Mouse (Mus musculus) right cerebral cortex, adult 2 months (tissue): ENCODE results near the gene Zfp384.

ENCODE experiments used
- DNase-seq, 2 experiments: peaks; one replicate each; pipeline ENCODE4 v3.0.0; 2021 to 2022; ENCODE audit warnings: low spot score in 2 of 2

The Zfp384 gene

GRCm38 (mm10) chr6:125009129-125009180 lies at the start of gene Zfp384:
TSS of gene Zfp384 (plus strand) at chr6:125009145.
- no peak for DNase-seq

GRCm38 (mm10) chr6:124959960-124960359 lies 49.0 kb upstream of the Zfp384 start:
- no peak for DNase-seq

GRCm38 (mm10) chr6:124961021-124961420 lies 47.9 kb upstream of the Zfp384 start:
- DNase-seq: no peak

- no peak for DNase-seq
Observed at GRCm38 (mm10) chr6:124964638-124965037, 44.3 kb upstream of the Zfp384 start.

- DNase-seq: peak; percentile 95 to 96
Observed at GRCm38 (mm10) chr6:124965088-124965719, 43.7 kb upstream of the Zfp384 start, which contains the start of gene Cops7a. TSS of gene Cops7a (minus strand) at chr6:124965538.

DNA sequence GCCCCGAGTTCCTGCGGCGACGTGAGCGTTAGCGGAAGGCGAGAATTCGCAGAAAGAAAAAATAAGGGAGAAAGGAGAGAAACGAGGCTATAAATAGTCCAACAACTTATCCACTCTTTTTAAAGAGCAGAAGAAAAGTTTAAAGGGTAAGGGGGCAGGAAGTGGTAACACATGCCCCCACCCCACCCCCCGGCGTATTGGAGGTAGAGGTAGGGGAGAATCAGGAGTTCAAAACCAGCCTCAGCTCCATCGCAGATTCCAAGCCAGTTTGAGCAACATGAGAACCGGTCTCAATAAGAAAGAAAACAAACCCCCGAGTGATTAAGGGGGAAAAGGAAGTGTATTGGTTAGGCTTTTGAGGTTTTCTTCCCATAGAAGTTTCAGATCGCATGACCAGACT lies 43.2 kb upstream of the Zfp384 start:
- no peak for DNase-seq

GRCm38 (mm10) chr6:124966466-124967118 lies 42.4 kb upstream of the Zfp384 start:
- no peak for DNase-seq

DNA sequence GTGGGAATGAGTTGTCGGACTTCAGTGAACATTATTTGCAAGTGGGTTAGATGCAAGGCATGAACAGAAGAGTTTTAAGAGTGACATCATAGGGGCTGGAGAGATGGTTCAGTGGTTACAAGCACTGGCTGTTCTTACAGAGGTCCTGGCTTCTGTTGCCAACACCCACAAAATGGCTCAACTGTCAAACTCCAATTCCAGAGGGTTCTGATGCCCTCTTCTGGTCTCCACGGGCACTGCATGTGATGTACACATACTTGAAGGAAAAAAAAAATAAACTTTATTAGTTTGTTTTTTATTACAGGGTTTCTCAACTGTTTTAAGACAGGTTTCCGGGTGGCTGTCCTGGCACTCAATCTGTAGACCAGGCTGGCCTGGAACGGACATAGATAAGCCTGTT lies 41.2 kb upstream of the Zfp384 start:
- peak; percentile 47 to 58 for DNase-seq

DNA sequence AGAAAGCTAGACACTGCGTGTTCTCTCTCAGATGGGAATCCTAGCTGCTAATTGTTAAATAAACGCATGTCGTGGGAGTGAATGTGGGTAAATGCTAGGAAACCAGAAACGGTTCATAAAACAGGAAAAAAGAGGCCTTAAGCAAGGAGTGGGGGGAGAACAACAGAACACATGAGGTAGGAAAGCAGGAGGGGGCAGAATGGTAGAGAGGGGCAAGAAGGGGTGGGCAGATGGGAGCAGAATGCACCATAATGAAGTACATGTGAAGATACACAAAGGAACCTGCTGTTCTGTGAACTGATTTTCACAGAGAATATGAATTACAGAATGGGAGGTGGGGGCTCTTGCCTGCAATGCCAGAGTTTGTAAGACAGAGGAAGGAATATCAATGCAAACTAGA lies 16.7 kb upstream of the Zfp384 start:
- DNase-seq: peak in 1 of 2 experiments; percentile 17

DNA sequence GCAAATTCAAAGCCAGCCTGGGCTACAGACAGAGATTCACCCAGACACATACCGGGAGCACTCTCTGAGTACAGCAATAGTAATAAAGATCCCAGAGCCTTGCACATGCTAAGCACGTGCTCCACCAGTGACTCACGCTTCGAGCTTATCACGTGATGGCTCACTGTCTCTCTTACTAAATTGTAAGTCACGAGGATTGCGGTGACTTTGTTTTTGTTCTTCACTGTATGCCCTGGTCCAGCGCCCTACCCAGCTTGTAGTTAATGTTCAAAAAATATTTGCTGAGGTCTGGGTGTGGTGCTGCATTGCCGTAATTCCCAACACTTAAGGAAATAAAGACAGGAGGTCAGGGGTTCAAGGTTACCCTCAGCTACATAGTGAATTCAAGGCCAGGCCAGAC lies 15.6 kb upstream of the Zfp384 start:
- DNase-seq: peak in 1 of 2 experiments; percentile 30

DNA sequence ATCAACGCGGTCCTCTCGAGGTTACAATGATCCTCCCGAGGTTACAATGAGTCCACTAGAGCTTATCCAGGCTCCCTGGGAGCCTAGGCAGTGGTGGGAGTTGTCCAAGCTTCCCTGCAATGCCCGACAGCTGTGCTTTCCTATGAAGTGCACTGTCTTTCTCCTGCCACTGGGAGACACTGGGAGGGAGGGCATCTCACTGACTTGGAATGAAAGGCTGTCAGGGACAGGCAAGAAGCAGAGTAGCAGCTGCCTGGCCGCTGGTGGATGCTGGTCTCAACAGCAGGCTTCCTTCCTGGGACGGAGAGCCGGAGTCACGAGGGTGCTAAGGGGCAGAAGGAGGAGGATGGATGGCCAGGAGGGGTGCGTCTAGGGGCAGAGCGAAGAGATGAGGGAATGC lies 15.1 kb upstream of the Zfp384 start:
- peak in 1 of 2 experiments; percentile 8 for DNase-seq

GRCm38 (mm10) chr6:124995246-124995645 lies 13.7 kb upstream of the Zfp384 start:
- DNase-seq: no peak

DNA sequence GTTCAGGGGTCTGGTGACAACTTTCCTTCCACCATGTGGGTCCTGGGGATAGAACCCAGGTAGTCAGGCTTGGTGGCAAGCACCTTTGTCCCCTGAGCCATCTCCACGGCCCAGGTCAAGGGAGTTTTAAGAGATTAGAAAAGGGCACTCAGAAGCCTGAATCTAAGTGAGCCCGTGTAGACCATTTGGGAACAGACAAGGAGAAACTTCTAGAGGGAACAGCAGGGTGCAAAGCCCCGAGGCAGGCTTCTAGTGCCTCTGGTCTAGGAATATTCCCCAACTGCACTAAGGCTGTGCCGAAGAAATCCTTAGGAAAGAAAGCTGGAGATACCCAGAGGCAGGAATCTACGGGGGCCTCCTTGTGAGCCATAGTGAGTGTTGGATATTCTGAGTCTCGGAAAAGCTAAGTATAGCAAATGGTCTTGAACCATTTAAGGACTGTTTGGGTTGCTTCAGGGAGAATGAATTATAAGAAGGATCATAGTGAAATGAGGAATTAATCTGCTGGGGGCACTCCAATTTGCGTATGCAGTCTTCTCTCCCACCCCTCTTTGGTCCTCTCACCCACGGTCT lies 13.0 kb upstream of the Zfp384 start:
- DNase-seq: no peak

DNA sequence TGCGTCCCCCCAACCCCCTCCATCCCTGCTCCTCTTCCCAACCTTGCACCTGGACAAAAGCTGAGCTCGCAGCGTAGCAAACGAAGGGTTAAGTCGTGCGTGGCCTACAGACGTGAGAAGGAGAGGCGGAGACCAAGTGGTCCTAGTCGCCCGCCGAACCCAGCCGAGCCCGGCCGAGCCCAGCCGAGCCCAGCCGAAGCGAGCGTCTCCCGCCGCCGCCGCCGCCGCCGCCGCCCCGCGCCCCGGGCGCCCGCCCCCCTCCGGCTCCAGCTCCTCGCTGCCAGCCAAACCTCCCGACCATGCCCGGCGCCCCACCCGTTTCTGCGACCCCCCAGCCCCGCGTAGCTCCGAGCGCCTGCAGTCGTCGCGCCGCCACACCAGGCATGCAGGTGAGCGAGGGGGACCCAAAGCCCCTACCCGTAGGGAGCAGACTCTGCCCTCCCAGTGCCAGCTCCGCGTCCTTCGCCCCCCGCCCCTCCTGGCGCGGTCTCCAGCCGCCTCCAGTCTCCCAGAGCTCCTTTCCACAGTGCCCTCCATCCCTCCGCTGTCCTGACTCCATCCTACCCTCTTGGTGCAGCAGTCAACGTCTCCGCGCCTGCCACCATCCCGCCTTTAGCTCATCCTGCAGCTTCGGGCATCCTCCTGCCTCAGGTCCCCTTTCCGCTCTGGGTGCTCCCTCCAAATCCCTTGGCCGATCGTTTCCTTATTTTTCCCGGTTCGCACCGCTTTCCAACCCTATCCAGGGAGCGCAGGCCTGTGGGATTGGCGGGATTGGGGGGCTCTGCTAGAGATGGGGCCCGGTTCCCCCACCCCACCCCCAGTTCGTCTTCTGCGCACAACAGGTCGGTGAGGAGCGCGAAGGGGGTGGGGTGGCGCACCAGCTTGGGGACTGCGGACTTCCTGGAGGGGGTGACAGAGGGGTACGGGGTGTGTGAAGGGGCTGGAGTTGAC lies 12.1 kb upstream of the Zfp384 start, which contains the start of gene Pianp:
Gene Pianp, plus strand, starts transcription at position 144 of the 951 bp plus-strand sequence.
- DNase-seq: peak; percentile 83 to 85

- DNase-seq: peak; percentile 69 to 75
Observed at GRCm38 (mm10) chr6:124998066-124998465, 10.9 kb upstream of the Zfp384 start.

DNA sequence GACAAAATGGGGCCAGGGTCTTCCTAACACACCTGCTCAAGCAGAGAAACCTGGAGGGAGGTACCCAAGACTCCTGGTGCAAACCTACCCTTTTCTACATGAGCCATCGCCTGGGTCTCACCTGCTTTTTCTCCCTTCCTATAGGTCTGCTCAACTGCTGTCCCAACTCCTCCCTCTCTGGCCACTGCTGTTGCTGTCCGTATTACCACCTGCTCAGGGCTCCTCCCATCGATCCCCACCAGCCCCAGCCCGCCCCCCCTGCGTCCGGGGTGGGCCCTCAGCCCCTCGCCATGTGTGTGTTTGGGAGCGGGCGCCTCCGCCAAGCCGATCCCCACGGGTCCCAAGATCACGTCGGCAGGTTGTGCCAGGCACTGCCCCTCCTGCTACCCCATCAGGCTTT lies 9.9 kb upstream of the Zfp384 start:
- DNase-seq: no peak

DNA sequence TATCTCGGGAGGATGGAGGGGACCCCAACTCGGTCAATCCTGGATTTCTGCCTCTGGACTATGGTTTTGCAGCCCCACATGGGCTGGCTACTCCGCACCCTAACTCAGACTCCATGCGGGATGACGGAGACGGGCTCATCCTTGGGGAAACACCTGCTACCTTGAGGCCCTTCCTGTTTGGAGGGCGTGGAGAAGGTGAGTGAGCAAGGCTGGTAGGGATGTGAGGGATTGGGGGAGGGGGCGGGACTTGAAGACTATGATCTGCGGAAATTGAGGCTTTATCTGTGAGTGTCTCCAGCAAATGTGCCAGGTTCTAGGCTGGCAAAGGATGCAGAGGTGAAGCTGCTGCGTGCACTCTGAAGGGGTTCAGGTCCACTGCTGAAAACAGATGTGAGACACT lies 9.4 kb upstream of the Zfp384 start:
- no peak for DNase-seq

DNA sequence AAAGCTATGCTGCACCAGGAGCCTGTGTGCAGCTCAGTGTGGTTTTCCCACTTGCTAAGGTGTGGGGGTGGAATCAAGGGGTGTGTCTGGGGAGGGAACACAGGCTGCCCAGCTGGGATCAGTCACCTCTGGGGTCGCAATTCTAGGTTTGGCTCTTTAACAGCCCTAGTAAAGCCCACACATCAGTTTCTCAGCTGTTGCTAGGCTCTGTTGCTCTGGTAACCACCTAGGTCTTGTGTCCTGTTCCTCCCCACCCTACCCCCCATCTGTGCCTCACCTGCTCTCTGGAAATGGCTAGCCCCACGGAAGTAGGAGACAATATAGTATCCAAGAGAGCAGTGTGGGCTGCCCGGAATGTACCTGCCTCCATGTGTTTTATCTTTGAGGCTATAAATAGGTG lies 5.2 kb upstream of the Zfp384 start:
- DNase-seq: peak in 1 of 2 experiments; percentile 40

GRCm38 (mm10) chr6:125005086-125005485 lies 3.9 kb upstream of the Zfp384 start:
- peak; percentile 38 to 41 for DNase-seq

- no peak for DNase-seq
Observed at GRCm38 (mm10) chr6:125008060-125008459, 885 bp upstream of the Zfp384 start.

DNA sequence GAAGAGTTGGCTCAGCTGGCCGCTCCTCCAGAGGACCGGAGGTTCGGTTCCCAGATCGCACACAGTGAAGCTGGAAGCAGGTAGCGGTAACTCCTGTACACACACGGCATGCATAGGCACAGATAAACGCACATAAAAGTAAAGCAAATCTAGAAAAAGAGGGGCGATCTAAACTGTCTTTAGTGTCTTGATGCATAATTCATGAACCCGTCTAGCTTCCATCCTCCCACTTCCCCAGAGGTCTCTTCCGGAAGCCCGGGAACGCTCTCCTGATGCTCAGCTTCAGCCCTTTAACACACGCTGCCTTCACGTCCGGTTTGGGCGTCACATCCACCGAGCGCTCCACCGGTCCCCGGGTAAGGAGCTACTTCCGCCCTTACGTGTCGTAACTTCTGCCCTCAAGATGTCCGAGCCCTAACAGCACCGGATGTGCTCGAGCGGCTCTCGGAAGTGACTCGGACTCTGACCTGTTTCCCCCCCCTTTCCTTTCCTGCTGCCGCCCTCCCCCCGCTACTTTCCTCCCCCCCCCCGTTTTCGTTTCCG lies 288 bp upstream of the Zfp384 start:
- DNase-seq: peak; percentile 98 to 99
